Mouse (Mus musculus): ENCODE data around the gene Higd2a.

DNA sequence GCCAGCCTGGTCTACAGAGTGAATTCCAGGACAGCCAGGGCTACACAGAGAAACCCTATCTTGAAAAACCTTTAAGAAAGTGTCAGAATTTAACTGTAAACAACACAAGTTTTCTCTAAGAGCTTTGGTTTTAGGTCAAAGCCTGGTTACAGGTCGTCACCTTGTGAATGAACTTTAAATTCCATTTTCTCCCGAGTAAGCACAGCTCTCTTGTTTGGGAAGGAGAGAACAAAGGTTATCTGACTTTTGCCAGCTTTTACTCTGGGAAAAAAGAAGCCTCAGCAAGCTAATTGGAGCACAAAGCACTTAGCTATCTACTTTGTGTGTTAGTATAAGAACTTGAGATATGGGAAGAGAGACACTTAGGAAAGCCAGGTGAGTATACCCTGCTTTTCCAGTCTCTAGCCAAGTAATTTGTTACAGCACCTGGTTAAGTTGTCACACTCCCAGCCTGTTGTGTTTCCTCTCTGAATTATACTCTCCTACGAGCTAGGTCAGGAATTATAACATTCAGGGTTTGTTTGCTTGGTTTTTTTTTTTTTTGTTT lies 42.8 kb downstream of the Higd2a start:
- TF ChIP-seq CTCF (conservative IDR thresholded peaks at IDR 0.05 in 1 of 2, IDR thresholded peaks at IDR 0.05 in 1 of 2; ENCODE audit: low read depth in 2 of 2, low read length in 2 of 2) (no peak), POLR2A (IDR thresholded peaks at IDR 0.05; ENCODE audit: low read depth, low read length) (no peak), POLR2AphosphoS2 (IDR thresholded peaks at IDR 0.05; ENCODE audit: low read depth, low read length) (no peak), USF2 (conservative IDR thresholded peaks at IDR 0.05; ENCODE audit: low read depth, low read length) (no peak), MAZ (IDR thresholded peaks at IDR 0.05; ENCODE audit: low read depth, low read length) (no peak), CHD1 (IDR thresholded peaks at IDR 0.05; ENCODE audit: low read depth, low read length) (no peak), MAX (IDR thresholded peaks at IDR 0.05; ENCODE audit: low read length) (no peak), TCF12 (IDR thresholded peaks at IDR 0.05; ENCODE audit: low read depth, low read length) (no peak), SIN3A (IDR thresholded peaks at IDR 0.05; ENCODE audit: low read length) (no peak), TBP (conservative IDR thresholded peaks at IDR 0.05; ENCODE audit: low read depth, low read length) (no peak), ZNF384 (IDR thresholded peaks at IDR 0.05; ENCODE audit: low read depth, low read length) (no peak), JUN (IDR thresholded peaks at IDR 0.05; ENCODE audit: insufficient read depth, low read depth, low read length) (no peak)

Data from CH12.LX (cell line).